Mouse (Mus musculus) induced T-regulatory cell, adult 2 months (primary cell): ENCODE data around the gene Tacr1.
"Not testable (repeated sequence)": the region's sequence is repeated elsewhere in the genome, so short reads cannot be mapped to it uniquely, and the experiment has no call there.

Experiments used
- DNase-seq: peaks from one replicate; pipeline ENCODE4 v3.0.0-alpha.2; 2012; ENCODE audit warnings: low read depth

Tacr1 gene

GRCm38 (mm10) chr6:82401595-82402451 lies at the start of gene Tacr1:
Gene Tacr1 (plus strand): TSS chr6:82402334.
- DNase-seq = no peak

- no peak for DNase-seq
Measured at GRCm38 (mm10) chr6:82376144-82376543, 26.0 kb upstream of the Tacr1 start.

- DNase-seq = no peak
Measured at GRCm38 (mm10) chr6:82383556-82383955, 18.6 kb upstream of the Tacr1 start.

- DNase-seq = no peak
Measured at GRCm38 (mm10) chr6:82402501-82403495, 664 bp downstream of the Tacr1 start.

GRCm38 (mm10) chr6:82418367-82418766 lies 16.2 kb downstream of the Tacr1 start:
- DNase-seq = no peak

- no peak for DNase-seq
Measured at GRCm38 (mm10) chr6:82420222-82420621, 18.1 kb downstream of the Tacr1 start.

GRCm38 (mm10) chr6:82428890-82429289 lies 26.8 kb downstream of the Tacr1 start:
- DNase-seq = peak; percentile 1

GRCm38 (mm10) chr6:82429766-82430165 lies 27.6 kb downstream of the Tacr1 start:
- DNase-seq = no peak

GRCm38 (mm10) chr6:82437174-82437573 lies 35.0 kb downstream of the Tacr1 start:
- DNase-seq = no peak

- not testable (repeated sequence) for DNase-seq
Measured at GRCm38 (mm10) chr6:82452206-82453095, 50.3 kb downstream of the Tacr1 start.

- DNase-seq = no peak
Measured at GRCm38 (mm10) chr6:82455245-82455644, 53.1 kb downstream of the Tacr1 start.

- DNase-seq = no peak
Measured at GRCm38 (mm10) chr6:82457163-82457763, 55.1 kb downstream of the Tacr1 start.

- DNase-seq = no peak
Measured at GRCm38 (mm10) chr6:82458762-82459389, 56.7 kb downstream of the Tacr1 start.

- DNase-seq = no peak
Measured at GRCm38 (mm10) chr6:82463171-82463570, 61.0 kb downstream of the Tacr1 start.

GRCm38 (mm10) chr6:82474477-82474876 lies 72.3 kb downstream of the Tacr1 start:
- DNase-seq = no peak

- no peak for DNase-seq
Measured at GRCm38 (mm10) chr6:82483842-82484241, 81.7 kb downstream of the Tacr1 start.

- no peak for DNase-seq
Measured at GRCm38 (mm10) chr6:82494481-82494880, 92.3 kb downstream of the Tacr1 start.

GRCm38 (mm10) chr6:82510843-82511416 lies 108.8 kb downstream of the Tacr1 start:
- DNase-seq = no peak

GRCm38 (mm10) chr6:82519626-82520025 lies 117.5 kb downstream of the Tacr1 start:
- DNase-seq = no peak

GRCm38 (mm10) chr6:82522567-82522966 lies 120.4 kb downstream of the Tacr1 start:
- no peak for DNase-seq
